Mouse (Mus musculus) kidney, postnatal 0 days (tissue): ENCODE measurements around the gene Cttnbp2nl. TPM values are rescaled to one million over a fixed set of nuclear protein-coding genes. Genes with fewer than 3 reads are reported as not detected.

Source experiments
- ATAC-seq: fragments of 200-750 bp; cut with Nextera tagmentation; replicated peaks from 2 replicates; pipeline ENCODE4 v1.8.0; 2017; ENCODE audit warnings: low read depth, moderate number of reproducible peaks, moderate TSS enrichment, moderate library complexity; ENCODE audit not compliant: low FRiP score
- DNase-seq: peaks from one replicate; pipeline ENCODE4 v3.0.0-alpha.2; 2016; ENCODE audit warnings: low spot score
- H3K27ac ChIP-seq: fragments of 300-500 bp; sonication (generic); 2 replicates; pipeline ENCODE4 v1.5.1; 2014; ENCODE audit warnings: mild to moderate bottlenecking
- H3K27me3 ChIP-seq: fragments of 300-500 bp; sonication (generic); 2 replicates; pipeline ENCODE4 v1.6.1; 2014; ENCODE audit warnings: low read length, mixed read lengths; ENCODE audit not compliant: insufficient read depth
- H3K36me3 ChIP-seq: fragments of 300-500 bp; sonication (generic); 2 replicates; pipeline ENCODE4 v1.6.1; 2014; ENCODE audit warnings: low read length, mixed read lengths; ENCODE audit not compliant: insufficient read depth
- H3K4me1 ChIP-seq: fragments of 300-500 bp; sonication (generic); replicated peaks from 2 replicates; pipeline ENCODE4 v1.6.1; 2014; ENCODE audit warnings: antibody characterized with exemption, low read length, mixed read lengths; ENCODE audit not compliant: insufficient read depth
- H3K4me2 ChIP-seq: fragments of 300-500 bp; sonication (generic); 2 replicates; pipeline ENCODE4 v1.6.1; 2014; ENCODE audit warnings: mild to moderate bottlenecking, low read length, moderate library complexity, mixed read lengths
- H3K4me3 ChIP-seq: fragments of 300-500 bp; sonication (generic); replicated peaks from 2 replicates; pipeline ENCODE4 v1.5.1; 2014; ENCODE audit warnings: low read depth, low read length
- H3K9ac ChIP-seq: fragments of 300-500 bp; sonication (generic); 2 replicates; pipeline ENCODE4 v1.6.1; 2014; ENCODE audit warnings: low read depth, low read length
- H3K9me3 ChIP-seq: fragments of 300-500 bp; sonication (generic); replicated peaks from 2 replicates; pipeline ENCODE4 v1.6.1; 2016; ENCODE audit warnings: low read length, inconsistent platforms, mixed read lengths
- CTCF ChIP-seq: IDR thresholded peaks from 2 replicates; pipeline ENCODE4 v1.5.1; 2016; ENCODE audit warnings: antibody characterized with exemption, low read depth, mild to moderate bottlenecking, moderate library complexity
- WGBS: fragments of 180-500 bp; shearing (Covaris S2); extraction: QIAGEN DNeasy Blood & Tissue Kit; methylation state at CpG from one replicate; pipeline ENCODE4 v1.1.7; 2014; 5-methylcytosine and 5-hydroxymethylcytosine counted together
- polyA plus RNA-seq: library from polyadenylated mRNA; unstranded; fragments of >200 nt; fragmentation: Nextera tagmentation; extraction: Ambion mirVana; gene quantifications from 2 replicates; pipeline ENCODE4 v1.2.1, GENCODE M21; 2015

Cttnbp2nl gene
- polyA plus RNA-seq, 1 experiment from 2014 or later = 26.5 TPM

DNA sequence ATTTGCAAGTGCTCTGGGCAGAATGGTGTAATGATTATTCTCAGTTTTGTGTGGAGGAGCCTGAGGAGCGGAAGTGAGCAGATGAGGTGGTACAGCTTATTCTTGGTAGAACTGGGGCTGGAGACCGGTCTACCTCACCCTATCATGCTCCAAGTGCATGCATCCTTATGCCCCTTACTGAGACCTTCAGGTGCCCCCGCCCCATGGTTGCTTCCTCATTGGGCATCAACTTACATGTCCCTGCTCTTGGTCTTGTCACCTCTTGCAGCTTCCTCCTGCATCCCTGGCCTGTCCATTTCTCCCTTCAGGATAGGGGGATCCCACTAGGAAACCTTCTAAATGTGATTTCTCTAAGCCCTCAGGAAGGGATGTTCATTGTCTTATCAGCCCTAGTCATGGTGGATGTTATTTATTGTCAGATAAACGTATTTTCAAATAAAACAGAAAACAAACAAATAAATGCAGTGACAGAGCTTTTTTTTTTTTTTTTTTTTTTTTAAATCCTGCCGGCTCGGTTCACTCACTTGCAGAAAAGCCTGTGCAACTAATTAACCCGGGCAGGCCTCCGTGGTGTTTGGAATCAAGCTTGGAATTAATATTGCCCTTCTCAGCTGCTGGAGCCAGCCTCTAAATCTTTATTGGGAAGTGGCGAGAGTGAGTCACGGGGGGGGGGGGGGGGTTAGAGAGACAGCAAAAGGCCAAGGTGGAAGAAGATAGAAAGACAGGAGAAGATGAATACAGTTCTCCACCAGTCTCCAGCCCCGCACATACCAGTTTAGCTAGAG lies 40.0 kb upstream of the Cttnbp2nl start:
- no peaks in the 10 kb centered on the region for H3K36me3 ChIP-seq
- WGBS = 49% methylated on average over 11 of the region's 11 CpGs
- H3K27ac ChIP-seq = no peak overlapping the region
- H3K9me3 ChIP-seq = no peaks in the 10 kb centered on the region
- TF ChIP-seq CTCF = no peak
- no peaks in the 10 kb centered on the region for H3K4me1 ChIP-seq
- no peak overlapping the region for H3K4me2 ChIP-seq
- no peaks in the 10 kb centered on the region for H3K27me3 ChIP-seq
- ATAC-seq (no peak), DNase-seq (peak; percentile 17)
- H3K4me3 ChIP-seq = no peak overlapping the region
- H3K9ac ChIP-seq = no peak overlapping the region

- Histone ChIP-seq H3K4me3 (no peak overlapping the region), H3K9me3 (no peaks in the 10 kb centered on the region), H3K4me2 (no peak overlapping the region), H3K36me3 (no peaks in the 10 kb centered on the region), H3K4me1 (0 out of 2 replicates have a peak, but pooled peaks cover 3% of the 10 kb centered on the region), H3K9ac (no peak overlapping the region), H3K27ac (no peak overlapping the region), H3K27me3 (no peaks in the 10 kb centered on the region)
- peak; percentile 82 for TF ChIP-seq CTCF
- ATAC-seq (peak; percentile 89), DNase-seq (peak; percentile 84)
- 28% methylated on average over 3 of the region's 3 CpGs for WGBS
These were observed 38.0 kb upstream of the Cttnbp2nl start for GRCm38 (mm10) chr3:105090981-105091380.

- Histone ChIP-seq H3K9me3 (no peaks in the 10 kb centered on the region), H3K4me3 (no peak overlapping the region), H3K27ac (no peak overlapping the region), H3K4me1 (0 out of 2 replicates have a peak, but pooled peaks cover 3% of the 10 kb centered on the region), H3K4me2 (no peak overlapping the region), H3K27me3 (no peaks in the 10 kb centered on the region), H3K9ac (no peak overlapping the region), H3K36me3 (no peaks in the 10 kb centered on the region)
- no peak for TF ChIP-seq CTCF
- DNase-seq = no peak
- 83% methylated on average over 7 of the region's 7 CpGs for WGBS
- ATAC-seq = no peak
These were observed 37.2 kb upstream of the Cttnbp2nl start for GRCm38 (mm10) chr3:105090147-105090546.

DNA sequence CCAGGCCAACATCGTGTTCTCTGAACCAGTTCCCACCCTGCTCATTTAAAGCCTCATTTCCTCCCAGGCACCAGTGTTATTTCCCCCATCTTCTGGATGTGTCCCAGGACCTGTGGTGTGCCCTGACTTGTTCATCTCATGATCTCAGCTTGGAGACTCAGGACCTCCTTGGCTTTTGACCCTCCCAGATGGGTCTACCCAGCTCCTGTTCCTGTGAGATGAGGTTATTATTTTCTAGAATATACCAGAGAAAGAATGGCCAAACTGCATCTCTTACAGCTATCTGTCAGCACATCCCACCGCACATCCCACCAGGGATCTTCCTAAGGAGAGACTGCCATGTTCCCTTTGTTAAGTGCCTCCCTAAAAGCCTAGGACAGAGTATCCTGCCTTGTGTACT lies 35.7 kb upstream of the Cttnbp2nl start:
- no peak for TF ChIP-seq CTCF
- Histone ChIP-seq H3K9ac (no peak overlapping the region), H3K4me1 (0 out of 2 replicates have a peak, but pooled peaks cover 3% of the 10 kb centered on the region), H3K27me3 (no peaks in the 10 kb centered on the region), H3K36me3 (no peaks in the 10 kb centered on the region), H3K27ac (no peak overlapping the region), H3K4me2 (no peak overlapping the region), H3K4me3 (no peak overlapping the region), H3K9me3 (no peaks in the 10 kb centered on the region)
- no peak for DNase-seq
- ATAC-seq = no peak
- WGBS = 62% methylated on average over 2 of the region's 2 CpGs

GRCm38 (mm10) chr3:105087344-105087743 lies 34.4 kb upstream of the Cttnbp2nl start:
- WGBS = 18% methylated on average over 3 of the region's 3 CpGs
- DNase-seq = peak; percentile 52
- ATAC-seq = no peak
- H3K4me3 ChIP-seq = no peak overlapping the region
- H3K9me3 ChIP-seq = no peaks in the 10 kb centered on the region
- no peak for TF ChIP-seq CTCF
- 0 out of 2 replicates have a peak, but pooled peaks cover 3% of the 10 kb centered on the region for H3K4me1 ChIP-seq
- H3K4me2 ChIP-seq = no peak overlapping the region
- no peak overlapping the region for H3K9ac ChIP-seq
- no peaks in the 10 kb centered on the region for H3K27me3 ChIP-seq
- H3K27ac ChIP-seq = no peak overlapping the region
- no peaks in the 10 kb centered on the region for H3K36me3 ChIP-seq

- no peaks in the 10 kb centered on the region for H3K9me3 ChIP-seq
- H3K4me2 ChIP-seq = no peak overlapping the region
- no peak overlapping the region for H3K9ac ChIP-seq
- ATAC-seq (peak; percentile 90), DNase-seq (peak; percentile 93)
- no peak overlapping the region for H3K4me3 ChIP-seq
- no peaks in the 10 kb centered on the region for H3K27me3 ChIP-seq
- 25% methylated on average over 7 of the region's 7 CpGs for WGBS
- no peak overlapping the region for H3K27ac ChIP-seq
- H3K4me1 ChIP-seq = no peaks in the 10 kb centered on the region
- peak; percentile 90 for TF ChIP-seq CTCF
- H3K36me3 ChIP-seq = no peaks in the 10 kb centered on the region
These were observed 25.4 kb upstream of the Cttnbp2nl start for GRCm38 (mm10) chr3:105078231-105078826.
